Mouse (Mus musculus) CD4-positive, CD25-positive, alpha-beta regulatory T cell, adult 4 months (primary cell): ENCODE results near the gene Tfpt. TPM values are rescaled to one million over a fixed set of nuclear protein-coding genes. Genes with fewer than 3 reads are reported as not detected.
"Not testable (repeated sequence)": the region's sequence is repeated elsewhere in the genome, so short reads cannot be mapped to it uniquely, and the experiment has no call there.

Experiments
- ATAC-seq: one replicate; pipeline ENCODE4 v1.8.0; 2017
- polyA plus RNA-seq, 2 experiments: library from polyadenylated mRNA; unstranded; fragments of 100-300 nt; shearing (Covaris generic); gene quantifications; one replicate each; pipeline ENCODE4 v1.2.1; 2017

Tfpt gene
- polyA plus RNA-seq, 2 experiments from 2014 or later = 16.0 to 21.3 TPM

DNA sequence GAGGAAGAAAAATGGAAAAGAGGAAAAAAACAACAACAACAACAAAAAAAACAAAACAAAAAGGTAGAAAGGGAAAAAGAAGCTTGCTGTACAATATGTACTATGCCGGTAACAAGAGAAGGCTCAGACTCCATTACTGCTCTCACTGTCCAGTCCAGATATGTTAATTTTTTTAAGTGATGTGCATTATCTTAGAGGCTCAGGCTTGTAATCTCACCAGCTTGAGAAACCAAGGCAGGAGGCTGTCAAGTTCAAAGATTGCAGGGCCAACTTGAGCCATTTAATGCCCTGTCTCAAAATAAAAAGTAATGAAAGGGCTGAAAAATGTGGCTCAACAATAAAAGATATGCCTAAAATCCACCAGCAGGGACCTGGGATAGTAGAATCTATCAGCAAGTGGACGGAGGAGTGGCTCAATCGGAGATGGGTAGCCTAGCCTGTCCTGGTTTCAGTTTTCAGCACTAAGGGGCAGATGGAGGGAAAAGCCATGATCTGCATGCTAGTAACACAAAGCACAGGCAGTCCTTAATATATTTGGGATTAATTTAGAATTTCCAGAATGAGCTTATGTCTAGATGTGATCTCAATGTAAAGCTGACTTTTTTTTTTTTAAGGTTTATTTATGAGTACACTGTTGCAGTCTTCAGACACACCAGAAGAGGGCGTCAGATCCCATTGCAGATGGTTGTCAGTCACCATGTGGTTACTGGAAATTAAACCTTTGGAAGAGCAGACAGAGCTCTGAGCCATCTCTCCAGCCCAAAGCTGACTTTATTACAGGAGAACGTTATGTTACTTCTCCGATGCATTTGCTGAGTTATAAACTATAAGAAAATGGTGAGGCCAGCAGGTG is 13.1 kb downstream of the Tfpt start:
- ATAC-seq = peak; percentile 45

GRCm38 (mm10) chr7:3616057-3616388 is 13.7 kb downstream of the Tfpt start, which contains the start of gene Oscar:
TSS of gene Oscar (minus strand) at chr7:3616157.
- ATAC-seq = no peak

DNA sequence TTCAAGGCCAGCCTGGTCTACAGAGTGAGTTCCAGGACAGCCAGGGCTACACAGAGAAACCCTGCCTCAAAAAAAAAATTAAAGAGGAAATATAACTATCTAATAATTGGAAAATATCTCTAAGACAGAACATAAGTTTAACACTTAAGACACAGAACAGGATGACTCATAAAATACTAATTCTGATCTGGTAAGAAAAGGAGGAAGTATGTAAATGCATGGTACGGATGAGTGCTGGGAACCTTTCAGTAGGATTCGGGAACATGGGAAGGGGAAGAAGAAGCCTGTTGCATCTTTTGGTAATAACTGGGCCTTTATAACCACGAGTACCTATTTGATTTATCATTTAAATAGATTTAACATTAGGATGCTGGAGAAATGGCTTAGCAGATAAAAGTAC is 15.7 kb downstream of the Tfpt start:
- ATAC-seq = no peak

- ATAC-seq = no peak
These were observed 18.7 kb downstream of the Tfpt start for GRCm38 (mm10) chr7:3611006-3611405.

DNA sequence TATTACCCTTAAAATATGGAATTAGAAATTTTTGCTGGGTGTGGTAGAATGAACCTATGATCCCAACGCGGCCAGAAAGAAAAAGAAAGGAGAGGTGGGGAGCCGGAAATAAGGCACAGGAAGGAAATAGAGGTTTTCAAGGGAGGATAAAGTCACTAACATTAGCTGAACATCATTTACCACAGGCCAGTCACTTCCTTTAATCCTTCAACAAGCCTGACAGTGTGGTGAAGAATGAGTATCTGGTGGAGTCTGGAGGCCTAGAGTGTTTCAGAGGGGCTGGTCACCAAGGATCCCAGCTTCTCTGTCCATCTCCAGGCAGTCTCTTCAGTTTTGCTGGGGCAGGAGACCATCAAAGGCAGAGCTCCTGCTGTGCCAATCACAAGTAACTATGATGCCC is 19.3 kb downstream of the Tfpt start:
- ATAC-seq = no peak

- ATAC-seq = no peak
These were observed 20.6 kb downstream of the Tfpt start for GRCm38 (mm10) chr7:3609082-3609481.

GRCm38 (mm10) chr7:3608668-3609067 is 21.1 kb downstream of the Tfpt start:
- no peak for ATAC-seq

DNA sequence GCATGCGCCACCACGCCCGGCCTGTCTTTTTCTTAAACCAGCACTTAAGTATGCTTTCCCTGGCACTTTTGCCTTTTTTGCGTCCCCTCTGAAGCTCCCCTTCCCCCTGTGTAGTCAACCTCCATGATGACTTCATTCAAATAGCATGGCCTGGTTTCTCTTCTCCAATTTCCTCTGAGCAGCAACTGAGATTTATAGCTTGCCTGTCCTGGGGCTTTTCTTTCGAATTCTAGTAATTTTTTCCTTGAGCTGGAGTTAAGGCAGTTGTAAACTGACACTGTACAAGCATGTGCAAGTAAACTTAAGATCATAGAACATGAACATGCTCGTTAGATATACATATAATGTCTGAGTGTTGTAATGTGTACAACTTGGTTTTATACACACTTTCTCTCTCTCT is 22.3 kb downstream of the Tfpt start:
- no peak for ATAC-seq

- no peak for ATAC-seq
These were observed 22.9 kb downstream of the Tfpt start for GRCm38 (mm10) chr7:3606798-3607197.

- peak; percentile 94 for ATAC-seq
These were observed 28.6 kb downstream of the Tfpt start for GRCm38 (mm10) chr7:3601119-3601518.

DNA sequence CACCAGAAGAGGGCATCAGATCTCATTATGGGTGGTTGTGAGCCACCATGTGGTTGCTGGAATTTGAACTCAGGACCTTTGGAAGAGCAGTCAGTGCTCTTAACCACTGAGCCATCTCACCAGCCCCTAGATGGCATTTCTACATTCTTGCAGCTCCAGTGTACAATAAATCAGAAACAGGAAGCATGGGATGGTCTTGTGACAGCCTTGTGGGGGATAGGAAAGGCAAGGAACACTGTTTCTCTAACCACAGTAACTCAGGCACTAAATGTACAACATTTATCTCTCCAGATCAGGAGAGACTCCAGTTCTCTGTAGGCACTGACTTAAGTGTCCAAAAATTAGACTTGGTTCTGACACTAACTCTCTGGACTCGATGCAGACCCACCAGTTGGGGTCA is 32.0 kb downstream of the Tfpt start:
- not testable (repeated sequence) for ATAC-seq

DNA sequence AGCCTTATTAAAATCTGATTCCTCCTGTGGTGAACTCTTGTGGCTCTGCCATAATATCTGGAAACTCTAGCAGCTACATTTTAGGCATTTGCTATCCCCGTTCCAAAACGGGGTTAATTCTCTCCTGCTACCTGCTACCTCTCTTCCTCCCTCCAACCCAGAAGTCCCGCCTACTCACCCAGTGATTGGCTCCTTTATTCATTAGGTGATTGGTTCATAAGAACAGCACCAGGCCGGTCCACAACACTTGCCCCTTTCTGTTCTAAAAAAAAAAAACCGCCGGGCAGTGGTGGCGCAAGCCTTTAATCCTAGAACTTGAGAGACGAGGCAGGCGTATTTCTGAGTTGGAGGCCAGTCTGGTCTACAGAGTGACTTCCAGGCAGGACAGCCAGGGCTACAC is 34.6 kb downstream of the Tfpt start:
- peak; percentile 94 for ATAC-seq

DNA sequence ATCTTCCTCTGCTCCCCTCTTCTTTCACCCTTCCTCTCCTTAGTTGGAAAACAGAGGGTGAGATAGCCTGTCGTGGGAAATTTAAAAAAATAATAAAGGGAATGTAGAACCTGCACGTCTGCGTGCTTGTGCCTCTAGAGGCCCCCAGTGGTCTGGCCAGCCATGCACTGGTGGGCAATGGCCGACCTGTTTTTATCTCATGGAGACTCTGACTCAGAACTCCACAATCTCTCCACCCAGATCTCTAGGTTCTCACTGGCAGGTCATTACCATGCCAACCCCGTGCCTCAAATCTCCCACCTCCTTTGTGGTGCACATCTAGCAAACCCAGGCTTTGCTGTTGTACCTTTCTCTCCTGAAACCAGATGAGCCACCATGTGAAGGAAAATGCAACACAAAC is 35.0 kb downstream of the Tfpt start:
- ATAC-seq = peak; percentile 57

- ATAC-seq = no peak
These were observed 35.9 kb downstream of the Tfpt start for GRCm38 (mm10) chr7:3593855-3594254.

GRCm38 (mm10) chr7:3591534-3591933 is 38.2 kb downstream of the Tfpt start:
- no peak for ATAC-seq

- ATAC-seq = no peak
These were observed 39.2 kb downstream of the Tfpt start for GRCm38 (mm10) chr7:3590550-3590949.

DNA sequence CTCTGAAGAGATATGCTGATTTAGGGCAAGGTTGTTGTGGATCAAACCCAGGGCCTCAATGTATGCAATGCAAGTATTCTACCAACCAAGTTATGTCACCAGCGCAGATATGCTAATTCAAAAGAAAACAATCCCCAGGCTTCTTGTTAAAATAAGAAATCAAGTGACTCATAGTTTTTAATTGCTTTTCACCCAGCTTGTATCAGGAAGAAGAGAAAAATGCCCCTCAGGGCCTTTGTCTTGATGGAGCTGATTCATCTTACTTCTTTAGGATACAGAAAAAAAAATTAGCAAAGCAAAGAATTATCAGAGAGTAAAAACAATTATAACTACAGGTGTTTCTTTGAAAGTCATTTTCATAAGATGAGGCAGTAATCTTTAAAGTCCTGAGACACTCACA is 42.4 kb downstream of the Tfpt start:
- ATAC-seq = no peak

- ATAC-seq = no peak
These were observed 43.5 kb downstream of the Tfpt start for GRCm38 (mm10) chr7:3586255-3586654.

DNA sequence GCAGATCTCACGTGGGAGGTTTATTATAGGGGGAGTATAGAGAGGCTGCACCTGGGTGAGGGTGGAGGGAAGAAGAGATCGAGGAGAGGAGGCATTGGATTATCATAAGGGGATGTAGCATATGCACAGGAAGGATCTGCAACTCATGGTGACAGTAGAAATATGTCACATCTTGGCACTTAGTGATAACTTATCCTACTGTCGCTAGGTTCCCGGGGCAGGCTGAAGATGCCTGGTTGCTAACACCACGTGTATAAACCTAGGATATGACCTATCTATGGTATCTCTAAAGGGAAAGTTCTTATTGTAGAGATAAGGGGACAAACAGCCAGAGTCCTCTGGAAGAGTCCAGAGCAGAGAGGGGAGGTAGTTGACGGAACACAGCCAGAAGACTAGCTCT is 44.0 kb downstream of the Tfpt start:
- no peak for ATAC-seq

- no peak for ATAC-seq
These were observed 49.7 kb downstream of the Tfpt start for GRCm38 (mm10) chr7:3580029-3580428.

- no peak for ATAC-seq
These were observed 50.7 kb downstream of the Tfpt start for GRCm38 (mm10) chr7:3578952-3579546.

GRCm38 (mm10) chr7:3578196-3578595 is 51.5 kb downstream of the Tfpt start:
- ATAC-seq = no peak

GRCm38 (mm10) chr7:3576354-3577124 is 53.2 kb downstream of the Tfpt start:
- no peak for ATAC-seq

- no peak for ATAC-seq
These were observed 55.5 kb downstream of the Tfpt start for GRCm38 (mm10) chr7:3574216-3574615.
